Mouse (Mus musculus) forebrain, embryonic 16.5 days (tissue): ENCODE measurements around the gene Samd8. TPM values are rescaled to one million over a fixed set of nuclear protein-coding genes. Genes with fewer than 3 reads are reported as not detected.
A peak's percentile ranks its signal among the peaks of the same experiment; 100 is the strongest.

Experiments
- ATAC-seq: fragments of 200-750 bp; cut with Nextera tagmentation; 2 replicates; pipeline ENCODE4 v1.8.0; 2017; ENCODE audit warnings: mild to moderate bottlenecking, moderate library complexity
- H3K27ac ChIP-seq: fragments of 300-500 bp; sonication (generic); 2 replicates; pipeline ENCODE4 v1.5.1; 2014; ENCODE audit warnings: low read length, control low read depth
- H3K27me3 ChIP-seq: fragments of 300-500 bp; sonication (generic); replicated peaks from 2 replicates; pipeline ENCODE4 v1.6.1; 2014; ENCODE audit warnings: low read length; ENCODE audit not compliant: control insufficient read depth, insufficient read depth
- H3K36me3 ChIP-seq: fragments of 300-500 bp; sonication (generic); 2 replicates; pipeline ENCODE4 v1.6.1; 2014; ENCODE audit not compliant: control insufficient read depth, insufficient read depth
- H3K4me1 ChIP-seq: fragments of 300-500 bp; sonication (generic); replicated peaks from 2 replicates; pipeline ENCODE4 v1.6.1; 2014; ENCODE audit warnings: low read length; ENCODE audit not compliant: control insufficient read depth, insufficient read depth
- H3K4me2 ChIP-seq: fragments of 300-500 bp; sonication (generic); 2 replicates; pipeline ENCODE4 v1.6.1; 2014; ENCODE audit warnings: mild to moderate bottlenecking, low read length, control low read depth
- H3K4me3 ChIP-seq: fragments of 300-500 bp; sonication (generic); replicated peaks from 2 replicates; pipeline ENCODE4 v1.5.1; 2014; ENCODE audit warnings: mild to moderate bottlenecking, low read length, control low read depth
- H3K9ac ChIP-seq: fragments of 300-500 bp; sonication (generic); replicated peaks from 2 replicates; pipeline ENCODE4 v1.6.1; 2014; ENCODE audit warnings: low read depth, low read length, control low read depth
- H3K9me3 ChIP-seq: fragments of 300-500 bp; sonication (generic); 2 replicates; pipeline ENCODE4 v1.6.1; 2016; ENCODE audit warnings: low read length; ENCODE audit not compliant: control insufficient read depth
- WGBS: fragments of 180-500 bp; shearing (Covaris S2); extraction: QIAGEN DNeasy Blood & Tissue Kit; methylation state at CpG from one replicate; pipeline ENCODE4 v1.1.7; 2014; 5-methylcytosine and 5-hydroxymethylcytosine counted together
- polyA plus RNA-seq: library from polyadenylated mRNA; unstranded; fragments of >200 nt; fragmentation: Nextera tagmentation; extraction: Ambion mirVana; gene quantifications from 2 replicates; pipeline ENCODE4 v1.2.1, GENCODE M21; 2015

The Samd8 gene
- polyA plus RNA-seq, 1 experiment from 2014 or later = 24.6 TPM

DNA sequence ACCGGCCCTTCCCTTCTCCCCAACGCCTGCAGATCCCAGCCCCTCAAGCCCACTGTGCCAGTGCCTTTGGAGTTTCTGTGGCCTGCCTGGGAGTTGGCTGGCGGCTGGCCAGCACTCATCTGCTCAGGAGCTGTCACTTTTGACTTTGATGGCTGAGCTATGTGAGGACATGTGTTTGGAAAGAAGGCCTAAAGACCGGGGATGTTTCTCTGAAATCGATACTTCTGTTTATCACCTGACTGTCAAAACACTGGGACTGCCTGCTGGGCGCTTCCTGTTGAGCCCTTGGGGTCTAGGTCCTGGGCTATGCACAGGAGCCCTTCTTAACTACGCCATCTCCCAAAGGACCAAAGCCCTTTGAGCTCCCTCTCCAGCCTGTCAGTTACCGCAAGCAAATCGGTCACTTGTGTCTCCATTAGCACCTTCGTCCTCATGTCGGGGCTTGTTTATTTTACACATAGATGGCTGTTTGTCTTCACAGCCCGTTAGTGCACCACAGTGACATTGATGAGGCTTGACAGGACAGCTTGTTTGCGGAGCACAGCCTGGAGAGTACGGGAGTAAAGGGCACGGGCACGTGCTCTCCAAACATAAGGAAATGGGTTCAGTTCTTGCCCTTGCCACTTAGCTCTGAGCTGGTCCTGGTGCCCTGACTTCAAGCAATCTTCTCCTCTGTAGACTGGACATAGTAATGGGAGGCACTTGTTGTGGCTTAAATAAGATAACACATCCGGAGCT lies 30.5 kb upstream of the Samd8 start:
- no peak overlapping the region for H3K4me3 ChIP-seq
- H3K27me3 ChIP-seq = no peaks in the 10 kb centered on the region
- H3K9me3 ChIP-seq = 0 out of 2 replicates have a peak, but pooled peaks cover 3% of the 10 kb centered on the region
- no peak overlapping the region for H3K9ac ChIP-seq
- H3K4me2 ChIP-seq = no peak overlapping the region
- no peaks in the 10 kb centered on the region for H3K36me3 ChIP-seq
- WGBS = 36% methylated on average over 17 of the region's 17 CpGs
- ATAC-seq = peak; percentile 64; the same call in 1 of the 2 replicates
- no peak overlapping the region for H3K27ac ChIP-seq
- peaks cover 8% of the 10 kb centered on the region for H3K4me1 ChIP-seq

DNA sequence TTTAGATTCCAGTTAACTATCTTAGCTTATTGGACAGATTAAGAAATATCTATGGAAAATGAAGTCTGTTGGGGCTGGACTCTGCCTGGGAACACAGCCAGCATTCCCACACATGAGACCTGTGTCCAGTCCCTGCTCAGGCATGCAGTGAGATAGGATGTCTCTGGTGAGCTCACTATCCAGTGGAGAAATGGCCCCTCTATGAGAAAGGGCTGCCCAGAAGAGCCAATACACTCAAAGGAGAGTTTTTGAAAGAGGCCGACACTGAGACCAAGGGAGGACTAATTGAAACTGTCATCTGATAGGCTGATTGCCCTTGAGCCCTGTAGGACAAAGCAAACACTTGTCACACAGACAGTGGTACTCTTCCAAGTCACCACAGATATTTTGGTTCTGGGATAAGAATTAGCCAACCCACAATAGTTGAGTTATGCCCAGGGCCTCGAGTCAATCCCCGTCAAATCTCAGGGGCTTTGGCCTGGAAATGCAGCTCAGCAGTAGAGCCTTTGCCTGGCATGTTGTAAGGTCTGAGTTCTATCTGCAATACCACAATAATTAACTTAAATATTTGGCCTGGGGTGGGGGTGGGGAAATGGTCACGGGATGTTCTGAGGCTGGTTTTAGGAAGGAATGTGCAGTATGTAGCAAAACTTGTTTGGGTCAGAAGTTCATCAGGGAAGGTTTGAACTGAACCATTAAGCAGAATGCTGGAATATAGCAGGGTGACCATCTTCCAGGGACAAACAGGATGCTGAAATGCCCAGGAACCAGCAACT lies 29.7 kb upstream of the Samd8 start:
- Histone ChIP-seq H3K9me3 (0 out of 2 replicates have a peak, but pooled peaks cover 1% of the 10 kb centered on the region), H3K4me1 (peaks cover 8% of the 10 kb centered on the region), H3K9ac (no peak overlapping the region), H3K36me3 (no peaks in the 10 kb centered on the region), H3K4me2 (no peak overlapping the region), H3K27ac (no peak overlapping the region), H3K27me3 (no peaks in the 10 kb centered on the region), H3K4me3 (no peak overlapping the region)
- no peak for ATAC-seq
- 86% methylated on average over 4 of the region's 4 CpGs for WGBS

DNA sequence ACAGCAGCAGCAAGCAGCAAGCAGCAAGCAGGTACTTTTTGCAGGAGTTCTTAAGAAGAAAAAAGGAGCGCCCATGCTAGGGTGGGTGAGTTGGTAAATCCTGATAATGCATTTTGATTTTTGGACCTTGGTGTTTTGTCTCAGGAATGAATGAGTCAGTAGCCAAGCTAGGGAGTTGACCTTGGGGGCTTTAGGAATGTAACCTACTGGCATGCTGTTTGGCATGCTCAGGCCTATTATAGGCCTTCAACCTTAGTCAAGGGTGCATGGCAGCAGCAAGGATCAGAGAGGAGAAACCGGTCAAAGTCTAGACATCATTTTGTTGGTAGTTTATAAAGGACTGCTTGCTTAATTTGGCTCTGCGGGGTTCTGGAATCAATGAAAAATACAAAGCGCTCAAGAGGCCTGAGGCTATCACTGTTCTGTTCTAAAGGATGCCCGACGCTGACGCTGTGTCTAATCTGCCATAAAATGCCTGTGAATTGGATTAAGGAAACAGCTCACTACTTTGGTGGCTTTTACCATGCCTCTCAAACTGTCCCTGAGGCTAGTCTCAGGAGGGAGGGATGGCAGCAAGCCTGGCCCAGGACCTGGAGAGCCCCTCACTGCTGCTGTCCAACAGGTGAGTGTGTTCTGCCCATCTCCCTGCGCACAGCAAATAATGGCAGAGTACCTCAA lies 28.2 kb upstream of the Samd8 start:
- 48% methylated on average over 8 of the region's 8 CpGs for whole genome bisulfite sequencing
- H3K4me2 ChIP-seq = no peak overlapping the region
- no peaks in the 10 kb centered on the region for H3K27me3 ChIP-seq
- H3K4me3 ChIP-seq = no peak overlapping the region
- H3K9ac ChIP-seq = no peak overlapping the region
- H3K36me3 ChIP-seq = no peaks in the 10 kb centered on the region
- no peak for ATAC-seq
- no peaks in the 10 kb centered on the region for H3K9me3 ChIP-seq
- H3K4me1 ChIP-seq = peaks cover 8% of the 10 kb centered on the region
- H3K27ac ChIP-seq = no peak overlapping the region

DNA sequence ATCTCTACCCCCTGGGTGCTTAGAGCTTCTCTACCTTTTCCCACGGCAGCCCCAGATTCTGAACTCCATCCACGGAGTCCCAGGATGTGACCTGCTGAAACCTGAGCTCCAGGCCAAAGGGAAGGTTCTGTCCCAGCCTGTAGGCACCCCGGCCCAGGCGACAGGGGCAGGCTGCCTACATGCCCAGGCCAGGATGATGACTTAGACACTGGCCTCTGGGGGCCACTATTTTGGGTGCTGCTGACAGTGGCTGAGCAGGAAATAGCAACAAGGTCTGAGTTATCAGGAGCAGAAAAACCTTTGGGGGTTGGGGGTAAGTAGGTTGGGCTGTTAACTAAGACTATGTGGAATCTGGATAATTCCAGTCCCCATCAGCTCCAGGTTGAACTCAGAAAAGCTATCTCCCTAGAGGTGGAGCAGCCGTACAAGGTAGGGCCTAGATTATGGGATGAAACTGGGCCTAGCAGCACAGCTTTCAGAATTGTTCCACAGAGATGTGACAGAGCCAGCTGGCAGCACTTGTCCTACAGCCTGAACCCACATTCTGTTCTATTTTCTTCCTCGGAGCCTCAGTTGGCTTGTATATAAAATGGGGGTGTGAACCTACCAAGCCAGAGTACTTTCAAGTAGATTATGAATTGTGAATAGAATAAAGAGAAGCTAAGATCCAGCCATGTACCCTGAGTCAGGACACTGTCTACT lies 21.1 kb upstream of the Samd8 start:
- H3K4me3 ChIP-seq = no peak overlapping the region
- no peak overlapping the region for H3K9ac ChIP-seq
- H3K4me2 ChIP-seq = no peak overlapping the region
- no peak overlapping the region for H3K27ac ChIP-seq
- no peaks in the 10 kb centered on the region for H3K36me3 ChIP-seq
- H3K27me3 ChIP-seq = no peaks in the 10 kb centered on the region
- 78% methylated on average over 6 of the region's 6 CpGs for WGBS
- H3K4me1 ChIP-seq = no peaks in the 10 kb centered on the region
- H3K9me3 ChIP-seq = peaks cover 3% of the 10 kb centered on the region; the same call in 1 of the 2 replicates
- ATAC-seq = no peak

DNA sequence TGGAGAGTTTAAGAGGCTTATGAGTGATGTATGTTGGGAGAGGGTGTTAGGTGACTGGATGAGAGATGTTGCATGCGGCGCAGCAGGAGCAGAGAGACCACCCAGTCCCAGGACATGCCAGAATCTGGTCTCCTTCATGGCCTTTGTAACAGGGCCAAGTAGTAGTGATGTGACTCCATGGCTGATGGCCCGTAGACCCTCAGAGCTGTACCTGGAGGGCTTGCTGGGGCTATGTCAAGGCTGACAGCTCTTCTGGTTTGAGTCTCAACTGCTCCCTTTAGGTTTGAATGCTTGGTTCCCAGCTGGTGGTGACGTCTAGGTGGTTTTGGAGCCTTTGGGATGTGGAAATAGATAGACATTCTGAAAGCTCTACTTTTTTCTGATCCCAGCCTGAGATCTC lies 20.4 kb upstream of the Samd8 start:
- ATAC-seq = no peak
- WGBS = 89% methylated on average over 4 of the region's 4 CpGs
- H3K9ac ChIP-seq = no peak overlapping the region

DNA sequence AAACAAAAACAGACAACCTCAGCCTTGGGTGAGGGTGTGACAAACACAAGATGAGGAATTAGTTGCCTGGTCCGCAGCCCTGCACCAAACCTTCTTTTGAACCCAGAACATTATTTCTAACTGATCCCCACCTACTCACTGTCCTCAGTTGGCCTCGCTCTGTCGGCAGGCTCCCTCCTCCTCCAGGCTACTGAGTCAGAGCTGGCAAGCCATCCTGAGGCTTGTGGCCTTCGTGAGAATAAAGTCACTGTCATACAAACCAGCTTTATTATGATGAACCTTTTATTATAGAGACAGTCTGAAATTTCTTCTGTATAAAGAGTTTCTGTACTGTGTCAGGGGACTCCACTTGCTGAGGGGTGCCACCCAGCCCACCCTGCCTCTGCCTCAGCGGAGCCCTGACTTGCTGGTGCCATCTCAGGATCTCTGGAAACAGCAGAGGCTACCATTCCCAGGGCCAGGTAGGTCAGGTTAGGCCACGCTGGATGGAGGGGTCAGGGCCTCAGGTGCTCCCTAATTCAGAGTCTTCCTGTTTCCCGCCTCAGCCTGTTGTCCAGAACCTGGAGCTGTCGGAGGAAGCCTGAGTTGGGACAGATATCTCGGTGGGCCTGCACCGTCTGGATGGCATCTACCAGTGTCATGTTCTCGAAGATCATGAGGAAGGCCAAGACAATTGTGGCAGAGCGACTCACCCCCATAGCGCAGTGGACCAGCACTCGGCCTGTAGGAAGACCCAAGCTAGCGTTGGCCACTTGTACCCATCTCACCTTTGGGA lies 17.0 kb upstream of the Samd8 start:
- no peak overlapping the region for H3K9ac ChIP-seq
- no peaks in the 10 kb centered on the region for H3K36me3 ChIP-seq
- H3K9me3 ChIP-seq = peaks cover 3% of the 10 kb centered on the region; the same call in 1 of the 2 replicates
- no peak overlapping the region for H3K4me3 ChIP-seq
- 92% methylated on average over 15 of the region's 15 CpGs for WGBS
- H3K27ac ChIP-seq = no peak overlapping the region
- H3K27me3 ChIP-seq = no peaks in the 10 kb centered on the region
- H3K4me1 ChIP-seq = no peaks in the 10 kb centered on the region
- H3K4me2 ChIP-seq = no peak overlapping the region
- no peak for ATAC-seq

More for the DNA sequence above, 20.4 kb upstream of the Samd8 start:
- no peaks in the 10 kb centered on the region for H3K4me1 ChIP-seq
- H3K27me3 ChIP-seq = no peaks in the 10 kb centered on the region
- no peak overlapping the region for H3K4me2 ChIP-seq
- H3K4me3 ChIP-seq = no peak overlapping the region
- H3K27ac ChIP-seq = no peak overlapping the region
- peaks cover 3% of the 10 kb centered on the region; the same call in 1 of the 2 replicates for H3K9me3 ChIP-seq
- no peaks in the 10 kb centered on the region for H3K36me3 ChIP-seq

DNA sequence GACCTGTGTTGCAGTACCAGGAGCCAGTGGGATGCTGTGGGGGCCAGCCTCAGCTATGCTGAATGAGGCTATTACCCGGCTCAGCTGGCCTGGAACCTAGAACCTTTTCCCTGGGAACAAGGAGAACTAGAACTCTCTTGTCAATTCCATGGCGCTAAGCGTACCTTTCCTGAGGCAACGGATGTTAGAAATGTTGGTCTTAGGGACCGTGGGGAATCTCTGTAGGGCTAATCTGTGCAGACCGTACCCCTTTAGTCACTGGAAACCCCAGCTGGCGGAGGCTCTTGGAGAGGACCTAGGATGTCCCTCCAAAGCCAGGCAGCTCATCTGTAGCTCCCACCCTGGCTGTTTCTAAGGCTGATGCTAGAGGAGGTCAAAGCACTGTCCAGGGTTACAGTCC lies 10.0 kb upstream of the Samd8 start:
- Histone ChIP-seq H3K36me3 (no peaks in the 10 kb centered on the region), H3K27me3 (no peaks in the 10 kb centered on the region), H3K4me2 (no peak overlapping the region), H3K9me3 (no peaks in the 10 kb centered on the region), H3K4me1 (no peaks in the 10 kb centered on the region), H3K9ac (no peak overlapping the region), H3K27ac (no peak overlapping the region), H3K4me3 (no peak overlapping the region)
- WGBS = 96% methylated on average over 7 of the region's 7 CpGs
- no peak for ATAC-seq

DNA sequence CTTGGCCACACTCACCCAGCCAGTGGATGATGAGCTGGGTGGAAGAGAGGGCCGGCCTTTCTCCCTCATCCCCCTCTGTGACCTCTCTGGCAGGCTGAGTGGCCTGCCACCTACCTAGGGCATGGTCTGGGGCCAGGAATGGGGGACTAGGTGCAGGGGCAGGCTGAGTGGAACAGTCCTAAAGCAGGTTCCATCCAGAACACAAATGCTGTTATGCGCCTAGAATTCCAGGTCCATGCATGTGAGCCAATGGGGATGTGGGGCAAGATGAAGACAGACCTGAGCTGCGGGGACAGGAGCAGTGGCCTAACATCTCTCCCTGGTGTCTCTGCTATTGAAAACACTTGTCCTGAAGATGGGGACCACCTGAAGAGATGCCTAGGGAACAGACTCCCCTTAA lies 9.0 kb upstream of the Samd8 start:
- H3K27ac ChIP-seq = no peak overlapping the region
- 96% methylated on average over 3 of the region's 3 CpGs for WGBS
- no peaks in the 10 kb centered on the region for H3K9me3 ChIP-seq
- H3K36me3 ChIP-seq = no peaks in the 10 kb centered on the region
- no peak overlapping the region for H3K4me3 ChIP-seq
- no peak for ATAC-seq
- H3K27me3 ChIP-seq = no peaks in the 10 kb centered on the region
- no peaks in the 10 kb centered on the region for H3K4me1 ChIP-seq
- peak overlapping the region; percentile 25; the same call in 1 of the 2 replicates for H3K9ac ChIP-seq
- no peak overlapping the region for H3K4me2 ChIP-seq
